Mouse (Mus musculus): ENCODE measurements around the gene Cckbr. TPM values are rescaled to one million over a fixed set of nuclear protein-coding genes. Genes with fewer than 3 reads are reported as not detected.

Gene Cckbr
- total and polyA plus RNA-seq, 3 experiments: not detected

GRCm38 (mm10) chr7:105478344-105478743 is 52.8 kb downstream of the Cckbr start:
- TF ChIP-seq NRF1 (IDR thresholded peaks at IDR 0.05; ENCODE audit: insufficient read depth, low read depth, low read length, poor library complexity, severe bottlenecking): no peak
- no peak for TF ChIP-seq ZC3H11A (IDR thresholded peaks at IDR 0.05; ENCODE audit: low read depth, low read length)
- no peak for TF ChIP-seq MYB (IDR thresholded peaks at IDR 0.05; ENCODE audit: low read depth, low read length)
- TF ChIP-seq SMC3 (IDR thresholded peaks at IDR 0.05; ENCODE audit: low read depth, low read length): no peak
- no peak for TF ChIP-seq KAT2A (conservative IDR thresholded peaks at IDR 0.05; ENCODE audit: low read depth, low read length)
- TF ChIP-seq USF2 (IDR thresholded peaks at IDR 0.05; ENCODE audit: borderline replicate concordance in 1 of 2, insufficient read depth in 1 of 2, low read depth in 1 of 2, low read length in 2 of 2): no peak
- TF ChIP-seq ZKSCAN1 (IDR thresholded peaks at IDR 0.05; ENCODE audit: low read depth, low read length): no peak
- no peak for TF ChIP-seq GATA1 (IDR thresholded peaks at IDR 0.05; ENCODE audit: low read depth, low read length)
- TF ChIP-seq USF1 (IDR thresholded peaks at IDR 0.05; ENCODE audit: low read depth, low read length): no peak
- TF ChIP-seq SIN3A (IDR thresholded peaks at IDR 0.05; ENCODE audit: low read length): no peak
- TF ChIP-seq ELF1 (IDR thresholded peaks at IDR 0.05; ENCODE audit: low read depth, low read length): no peak
- no peak for TF ChIP-seq GABPA (IDR thresholded peaks at IDR 0.05; ENCODE audit: low read depth, low read length)
- TF ChIP-seq POLR2AphosphoS2 (IDR thresholded peaks at IDR 0.05; ENCODE audit: low read length): no peak
- no peak for TF ChIP-seq MXI1 (IDR thresholded peaks at IDR 0.05; ENCODE audit: low read depth, low read length)
- TF ChIP-seq BHLHE40 (IDR thresholded peaks at IDR 0.05; ENCODE audit: borderline replicate concordance, low read depth, low read length): no peak
- no peak for TF ChIP-seq CTCF (IDR thresholded peaks at IDR 0.05 in 2 of 3, conservative IDR thresholded peaks at IDR 0.05 in 1 of 3; ENCODE audit: control insufficient read depth in 1 of 3, insufficient read depth in 1 of 3, low read depth in 2 of 3, low read length in 3 of 3, poor library complexity in 1 of 3, severe bottlenecking in 1 of 3)
- TF ChIP-seq POLR2AphosphoS5 (IDR thresholded peaks at IDR 0.05; ENCODE audit: borderline replicate concordance, low read depth, low read length): no peak
- H3K79me2 ChIP-seq (ENCODE audit: control insufficient read depth, insufficient read depth, low read length, poor library complexity): no peaks in the 10 kb centered on the region
- H3K9ac ChIP-seq (ENCODE audit: control insufficient read depth, low read depth, low read length, poor library complexity, severe bottlenecking): no peak overlapping the region
- H3K36me3 ChIP-seq (ENCODE audit: control insufficient read depth in 1 of 2, insufficient read depth in 2 of 2, low read length in 2 of 2): no peaks in the 10 kb centered on the region
- no peak overlapping the region for H3K27ac ChIP-seq (ENCODE audit: control insufficient read depth, low read depth, low read length)
- no peak for DNase-seq (ENCODE audit: low read depth, low spot score)
- H3K9me3 ChIP-seq (replicated peaks; ENCODE audit: insufficient read depth, low read length): no peaks in the 10 kb centered on the region
- no peaks in the 10 kb centered on the region; a peak in 2 of 4 replicates for H3K27me3 ChIP-seq (ENCODE audit: control insufficient read depth in 1 of 2, insufficient read depth in 2 of 2, low read length in 2 of 2)
- H3K4me3 ChIP-seq (ENCODE audit: control insufficient read depth in 1 of 2, insufficient read depth in 1 of 2, low read depth in 2 of 2, low read length in 2 of 2): no peak overlapping the region
- H3K4me1 ChIP-seq (ENCODE audit: control insufficient read depth in 1 of 2, insufficient read depth in 2 of 2, low read length in 2 of 2): no peaks in the 10 kb centered on the region

- Histone ChIP-seq H3K4me1 (ENCODE audit: control insufficient read depth in 1 of 2, insufficient read depth in 2 of 2, low read length in 2 of 2) (no peaks in the 10 kb centered on the region), H3K79me2 (ENCODE audit: control insufficient read depth, insufficient read depth, low read length, poor library complexity) (no peaks in the 10 kb centered on the region), H3K9ac (ENCODE audit: control insufficient read depth, low read depth, low read length, poor library complexity, severe bottlenecking) (no peak overlapping the region), H3K27me3 (ENCODE audit: control insufficient read depth in 1 of 2, insufficient read depth in 2 of 2, low read length in 2 of 2) (no peaks in the 10 kb centered on the region; a peak in 2 of 4 replicates), H3K9me3 (replicated peaks; ENCODE audit: insufficient read depth, low read length) (no peaks in the 10 kb centered on the region), H3K36me3 (ENCODE audit: control insufficient read depth in 1 of 2, insufficient read depth in 2 of 2, low read length in 2 of 2) (no peaks in the 10 kb centered on the region), H3K4me3 (ENCODE audit: control insufficient read depth in 1 of 2, insufficient read depth in 1 of 2, low read depth in 2 of 2, low read length in 2 of 2) (no peak overlapping the region), H3K27ac (ENCODE audit: control insufficient read depth, low read depth, low read length) (no peak overlapping the region)
- DNase-seq (ENCODE audit: low read depth, low spot score): no peak
- TF ChIP-seq SIN3A (IDR thresholded peaks at IDR 0.05; ENCODE audit: low read length) (no peak), UBTF (IDR thresholded peaks at IDR 0.05; ENCODE audit: borderline replicate concordance, insufficient read depth, low read depth, low read length) (no peak), RCOR1 (IDR thresholded peaks at IDR 0.05; ENCODE audit: low read depth, low read length) (no peak), USF2 (IDR thresholded peaks at IDR 0.05; ENCODE audit: borderline replicate concordance in 1 of 2, insufficient read depth in 1 of 2, low read depth in 1 of 2, low read length in 2 of 2) (no peak), ZC3H11A (IDR thresholded peaks at IDR 0.05; ENCODE audit: low read depth, low read length) (no peak)
Observed at GRCm38 (mm10) chr7:105479232-105479631, 53.7 kb downstream of the Cckbr start.
